Mouse (Mus musculus): ENCODE results near the gene Pcgf2. TPM values are rescaled to one million over a fixed set of nuclear protein-coding genes. Genes with fewer than 3 reads are reported as not detected.
"Not testable (repeated sequence)": the region's sequence is repeated elsewhere in the genome, so short reads cannot be mapped to it uniquely, and the experiment has no call there.

Gene Pcgf2
- polyA plus RNA-seq, 1 experiment from 2014 or later: 1.4 TPM

DNA sequence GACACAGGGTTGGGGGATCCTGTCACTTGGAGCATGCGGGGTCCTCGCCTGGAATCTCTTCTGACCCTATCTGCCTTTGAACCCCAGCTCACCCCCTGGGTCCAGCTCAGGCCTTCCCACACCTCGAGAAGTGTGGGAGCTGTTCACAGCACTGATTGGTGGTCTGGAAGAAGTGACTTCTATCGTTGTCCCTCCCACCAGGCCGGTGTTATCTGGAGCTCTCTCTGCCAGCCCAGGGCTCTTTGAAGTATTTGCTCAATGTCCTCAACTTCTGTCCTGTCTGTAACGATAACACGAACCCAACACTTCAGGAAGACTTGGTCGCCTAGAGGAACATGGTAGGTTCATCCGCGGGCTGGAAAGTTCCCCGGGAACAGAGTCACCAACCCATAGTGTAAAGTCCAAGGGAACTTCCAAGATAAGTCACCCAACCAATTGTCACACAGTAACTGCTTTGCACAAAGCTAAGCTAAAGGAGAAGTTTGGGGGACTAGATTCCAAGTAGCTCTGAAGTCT lies 41.5 kb downstream of the Pcgf2 start:
- Histone ChIP-seq H3K4me2 (peak overlapping the region; percentile 75), H3K4me1 (replicated peaks) (peaks cover 38% of the 10 kb centered on the region), H3K9ac (no peak overlapping the region), H3K27me3 (peaks cover 57% of the 10 kb centered on the region), H3K9me3 (replicated peaks) (no peaks in the 10 kb centered on the region), H3K4me3 (replicated peaks) (no peak overlapping the region), H3K36me3 (replicated peaks) (no peaks in the 10 kb centered on the region), H3K27ac (replicated peaks) (no peak overlapping the region)
- WGBS (ENCODE audit: insufficient replicate concordance): 37% methylated on average over 11 of the region's 11 CpGs
- ATAC-seq (ENCODE audit: insufficient read depth): no peak

DNA sequence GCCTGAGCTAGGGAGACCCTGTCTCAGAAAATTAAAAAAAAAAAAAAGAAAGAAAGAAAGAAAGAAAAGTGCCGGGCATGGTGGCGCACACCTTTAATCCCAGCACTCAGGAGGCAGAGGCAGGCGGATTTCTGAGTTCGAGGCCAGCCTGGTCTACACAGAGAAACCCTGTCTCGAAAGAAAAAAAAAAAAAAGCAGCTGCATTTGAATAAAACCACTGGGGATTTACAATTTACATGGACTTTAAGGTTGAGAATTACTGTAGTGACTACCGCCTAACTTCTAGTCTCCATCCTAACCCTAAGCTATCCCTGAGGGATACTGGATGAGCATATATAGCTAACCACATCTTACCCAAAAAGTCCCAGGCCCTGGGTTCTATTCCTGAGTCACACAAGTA lies 42.3 kb downstream of the Pcgf2 start:
- not testable (repeated sequence) for ATAC-seq (ENCODE audit: insufficient read depth)
- WGBS (ENCODE audit: insufficient replicate concordance): 69% methylated on average over 6 of the region's 6 CpGs
- peaks cover 48% of the 10 kb centered on the region for H3K27me3 ChIP-seq

DNA sequence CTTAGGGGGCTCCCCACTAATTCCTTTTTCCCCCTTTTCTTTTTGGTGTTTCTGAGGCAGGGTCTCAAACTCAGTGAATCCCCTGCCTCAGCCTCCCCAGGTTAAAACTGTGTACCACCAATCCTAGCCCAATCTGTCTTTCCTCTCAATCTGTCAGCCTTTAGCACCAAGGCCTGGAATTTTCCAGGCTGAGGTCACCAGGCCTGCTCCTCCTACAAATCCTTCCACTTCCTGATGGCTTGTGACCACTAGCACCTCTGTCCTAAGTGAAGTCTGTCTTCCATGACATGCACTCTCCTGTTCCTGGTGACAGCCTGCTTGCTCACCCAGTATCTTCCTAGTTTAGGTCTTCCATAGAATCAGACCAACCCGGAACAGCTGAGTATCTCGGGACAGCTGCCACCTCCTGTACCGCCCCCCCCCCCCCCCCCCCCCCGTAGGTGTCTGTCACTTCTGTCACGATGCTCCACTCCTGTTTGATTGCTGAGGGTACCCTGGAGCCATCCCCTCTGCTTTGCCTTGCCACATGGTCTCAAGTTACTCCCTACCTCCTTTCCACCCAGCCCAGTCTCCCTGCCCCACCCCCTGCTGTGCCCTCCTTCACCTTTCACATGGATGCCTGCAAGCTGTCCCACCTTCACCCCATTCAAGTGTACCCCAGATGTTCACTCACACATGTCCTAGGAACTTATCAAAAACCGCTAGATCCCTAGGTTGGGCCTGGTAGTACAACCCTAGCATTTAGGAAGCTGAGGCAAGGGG lies 42.9 kb downstream of the Pcgf2 start:
- Histone ChIP-seq H3K36me3 (replicated peaks) (no peaks in the 10 kb centered on the region), H3K4me2 (no peak overlapping the region), H3K27ac (replicated peaks) (no peak overlapping the region), H3K27me3 (peaks cover 42% of the 10 kb centered on the region), H3K9ac (no peak overlapping the region), H3K9me3 (replicated peaks) (no peaks in the 10 kb centered on the region), H3K4me3 (replicated peaks) (no peak overlapping the region), H3K4me1 (replicated peaks) (peaks cover 35% of the 10 kb centered on the region)
- ATAC-seq (ENCODE audit: insufficient read depth): no peak
- 40% methylated on average over 5 of the region's 6 CpGs for WGBS (ENCODE audit: insufficient replicate concordance)

More for the DNA sequence above, 42.3 kb downstream of the Pcgf2 start:
- H3K4me3 ChIP-seq (replicated peaks); H3K27ac ChIP-seq (replicated peaks); H3K9ac ChIP-seq; H3K4me2 ChIP-seq; H3K36me3 ChIP-seq (replicated peaks); H3K9me3 ChIP-seq (replicated peaks): not testable (repeated sequence)
- H3K4me1 ChIP-seq (replicated peaks): peaks cover 38% of the 10 kb centered on the region

DNA sequence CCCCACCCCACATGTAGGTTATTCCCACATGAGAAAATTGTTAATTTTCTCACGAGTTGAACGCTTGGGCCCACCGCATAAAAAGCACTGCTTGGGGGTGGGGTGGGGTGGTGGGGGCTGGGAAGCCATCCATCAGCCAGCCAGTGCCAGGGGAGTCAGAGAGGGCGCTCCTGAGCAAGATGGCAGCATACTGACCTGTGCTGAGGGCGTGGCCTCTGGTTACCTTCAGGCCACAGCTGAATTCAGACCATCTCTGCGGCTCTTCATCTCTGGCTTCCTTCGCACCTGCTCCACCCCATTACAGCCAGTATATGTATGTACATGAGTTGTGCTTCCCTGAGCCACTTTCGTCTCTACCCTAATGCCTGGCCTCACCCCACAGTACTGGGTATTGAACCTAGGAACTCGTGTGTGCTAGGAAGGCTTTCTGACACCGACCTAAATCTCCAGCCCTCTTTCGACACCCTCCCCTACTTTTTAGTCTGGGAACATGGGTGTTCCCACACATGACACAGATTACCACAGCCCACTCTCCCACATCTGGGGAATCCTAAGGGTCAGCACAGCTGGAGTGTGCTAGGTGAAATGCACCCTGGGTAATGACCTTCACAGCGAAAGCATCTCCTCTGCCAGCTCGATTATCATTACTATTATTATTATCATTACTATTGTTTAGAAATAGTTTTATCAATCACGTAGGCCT lies 43.9 kb downstream of the Pcgf2 start:
- Histone ChIP-seq H3K27ac (replicated peaks) (no peak overlapping the region), H3K27me3 (peaks cover 33% of the 10 kb centered on the region), H3K4me3 (replicated peaks) (no peak overlapping the region), H3K9ac (no peak overlapping the region), H3K4me2 (no peak overlapping the region), H3K9me3 (replicated peaks) (no peaks in the 10 kb centered on the region), H3K4me1 (replicated peaks) (peaks cover 26% of the 10 kb centered on the region), H3K36me3 (replicated peaks) (no peaks in the 10 kb centered on the region)
- ATAC-seq (ENCODE audit: insufficient read depth): no peak
- 72% methylated on average over 14 of the region's 14 CpGs for WGBS (ENCODE audit: insufficient replicate concordance)

DNA sequence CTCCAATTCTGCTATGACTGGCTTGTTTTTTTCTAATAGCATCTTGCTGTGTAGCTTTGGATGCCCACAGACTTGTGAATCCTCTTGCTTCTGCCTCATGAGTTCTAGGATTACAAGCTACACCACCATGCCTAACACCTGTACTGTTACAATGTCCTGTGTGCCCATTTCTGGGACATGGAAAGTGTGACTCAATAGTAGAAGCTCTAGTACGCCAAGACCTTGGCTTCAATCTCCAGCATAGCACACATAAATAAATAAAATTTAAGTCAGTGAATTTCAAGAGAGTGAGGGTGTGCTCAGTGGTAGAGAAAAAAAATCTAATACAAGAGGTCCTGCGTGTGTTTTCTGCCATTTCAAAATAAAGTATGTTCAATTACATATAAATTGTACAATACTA lies 46.1 kb downstream of the Pcgf2 start:
- Histone ChIP-seq H3K9me3 (replicated peaks) (no peaks in the 10 kb centered on the region), H3K4me1 (replicated peaks) (peaks cover 7% of the 10 kb centered on the region), H3K4me2 (no peak overlapping the region), H3K27ac (replicated peaks) (no peak overlapping the region), H3K36me3 (replicated peaks) (no peaks in the 10 kb centered on the region), H3K9ac (no peak overlapping the region), H3K27me3 (peaks cover 16% of the 10 kb centered on the region), H3K4me3 (replicated peaks) (no peak overlapping the region)
- ATAC-seq (ENCODE audit: insufficient read depth): no peak
- 56% methylated on average over 2 of the region's 2 CpGs for WGBS (ENCODE audit: insufficient replicate concordance)

DNA sequence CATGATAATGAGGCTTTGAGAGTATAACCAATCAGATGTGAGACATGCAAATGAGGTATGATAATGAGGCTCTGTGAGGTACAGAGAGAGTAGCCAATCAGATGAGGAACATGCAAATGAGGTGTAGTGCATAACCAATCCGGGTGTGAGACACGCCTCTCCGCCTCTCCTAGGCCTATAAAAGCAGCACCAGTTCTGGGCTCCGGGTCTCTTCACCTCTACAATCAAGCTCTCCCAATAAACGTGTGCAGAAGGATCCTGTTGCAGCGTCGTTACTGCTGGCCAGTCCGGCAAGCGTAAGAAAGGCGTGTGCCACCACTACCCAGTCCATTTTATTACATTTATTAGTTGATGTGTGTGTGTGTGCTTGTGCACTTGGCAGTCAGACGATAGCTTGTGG lies 46.9 kb downstream of the Pcgf2 start:
- not testable (repeated sequence) for H3K4me1 ChIP-seq (replicated peaks); H3K27me3 ChIP-seq; H3K9ac ChIP-seq; H3K4me3 ChIP-seq (replicated peaks); H3K9me3 ChIP-seq (replicated peaks); ATAC-seq (ENCODE audit: insufficient read depth); H3K36me3 ChIP-seq (replicated peaks); H3K4me2 ChIP-seq; H3K27ac ChIP-seq (replicated peaks)
- 83% methylated on average over 11 of the region's 11 CpGs for WGBS (ENCODE audit: insufficient replicate concordance)

DNA sequence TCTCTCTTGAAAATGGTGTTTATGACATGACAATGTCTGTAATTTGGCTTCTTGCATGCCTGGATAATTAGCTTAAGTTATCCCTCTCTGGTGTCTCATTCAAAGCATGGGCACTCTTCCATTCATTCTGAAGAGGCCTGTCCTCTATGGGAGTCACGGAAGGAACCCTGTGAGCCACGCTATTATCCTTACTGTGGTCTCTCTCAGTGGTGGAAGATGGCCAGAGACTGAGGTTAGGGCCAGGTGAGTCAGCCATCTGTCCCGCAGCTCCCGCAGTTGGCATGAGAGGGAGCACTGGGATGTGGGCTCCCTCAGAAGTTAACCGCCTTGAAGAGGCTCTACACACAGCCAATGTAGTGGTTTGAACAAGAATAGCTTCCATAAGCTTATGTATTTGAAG lies 50.0 kb downstream of the Pcgf2 start:
- no peak overlapping the region for H3K4me2 ChIP-seq
- H3K9me3 ChIP-seq (replicated peaks): no peaks in the 10 kb centered on the region
- H3K27me3 ChIP-seq: peaks cover 5% of the 10 kb centered on the region; the same call in 1 of the 2 replicates
- WGBS (ENCODE audit: insufficient replicate concordance): 65% methylated on average over 5 of the region's 5 CpGs
- no peaks in the 10 kb centered on the region for H3K36me3 ChIP-seq (replicated peaks)
- H3K4me3 ChIP-seq (replicated peaks): no peak overlapping the region
- H3K9ac ChIP-seq: no peak overlapping the region
- no peaks in the 10 kb centered on the region for H3K4me1 ChIP-seq (replicated peaks)
- H3K27ac ChIP-seq (replicated peaks): no peak overlapping the region
- no peak for ATAC-seq (ENCODE audit: insufficient read depth)

DNA sequence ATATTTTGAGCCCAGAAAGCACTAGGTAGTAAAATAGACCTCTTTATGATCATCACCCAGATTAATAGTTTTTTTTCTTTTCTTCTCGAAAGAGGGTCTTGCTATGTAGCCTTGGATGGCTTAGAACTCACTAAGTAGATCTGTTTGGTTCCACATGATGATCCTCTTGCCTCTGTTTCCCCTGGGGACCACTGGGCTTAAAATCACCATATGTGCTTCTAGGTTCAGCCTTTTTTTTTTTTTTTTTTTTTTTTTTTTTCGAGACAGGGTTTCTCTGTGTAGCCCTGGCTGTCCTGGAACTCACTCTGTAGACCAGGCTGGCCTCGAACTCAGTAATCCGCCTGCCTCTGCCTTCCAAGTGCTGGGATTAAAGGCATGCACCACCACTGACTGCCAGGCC lies 51.8 kb downstream of the Pcgf2 start:
- H3K4me3 ChIP-seq (replicated peaks); H3K36me3 ChIP-seq (replicated peaks); H3K4me2 ChIP-seq; H3K27me3 ChIP-seq; H3K27ac ChIP-seq (replicated peaks); H3K4me1 ChIP-seq (replicated peaks); H3K9me3 ChIP-seq (replicated peaks); H3K9ac ChIP-seq; ATAC-seq (ENCODE audit: insufficient read depth): not testable (repeated sequence)
- WGBS (ENCODE audit: insufficient replicate concordance): 61% methylated on average over 4 of the region's 4 CpGs

DNA sequence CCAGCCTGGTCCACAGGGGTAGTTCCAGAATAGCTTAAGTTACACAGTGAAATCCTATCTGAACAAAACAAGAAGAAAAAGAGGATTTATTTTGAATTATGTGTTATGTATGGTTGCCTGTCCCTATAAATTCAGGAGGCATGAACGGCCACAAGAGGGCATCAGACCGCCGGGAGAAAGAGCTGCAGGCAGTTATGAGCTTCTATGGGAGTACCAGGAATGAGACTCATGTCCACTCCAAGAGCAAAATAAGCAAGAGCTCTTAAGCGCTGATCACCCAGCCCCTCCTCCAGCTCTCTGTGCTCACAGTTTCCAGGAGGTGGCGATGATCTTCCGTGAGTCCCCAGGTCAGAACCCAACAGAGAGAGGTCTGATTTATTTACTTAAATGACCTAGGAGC lies 55.5 kb downstream of the Pcgf2 start:
- H3K27ac ChIP-seq (replicated peaks): no peak overlapping the region
- H3K27me3 ChIP-seq: no peaks in the 10 kb centered on the region
- no peak overlapping the region for H3K9ac ChIP-seq
- no peak overlapping the region for H3K4me3 ChIP-seq (replicated peaks)
- no peaks in the 10 kb centered on the region for H3K4me1 ChIP-seq (replicated peaks)
- no peak overlapping the region for H3K4me2 ChIP-seq
- 3% methylated on average over 6 of the region's 6 CpGs for WGBS (ENCODE audit: insufficient replicate concordance)
- no peak for ATAC-seq (ENCODE audit: insufficient read depth)
- no peaks in the 10 kb centered on the region for H3K36me3 ChIP-seq (replicated peaks)
- H3K9me3 ChIP-seq (replicated peaks): no peaks in the 10 kb centered on the region

DNA sequence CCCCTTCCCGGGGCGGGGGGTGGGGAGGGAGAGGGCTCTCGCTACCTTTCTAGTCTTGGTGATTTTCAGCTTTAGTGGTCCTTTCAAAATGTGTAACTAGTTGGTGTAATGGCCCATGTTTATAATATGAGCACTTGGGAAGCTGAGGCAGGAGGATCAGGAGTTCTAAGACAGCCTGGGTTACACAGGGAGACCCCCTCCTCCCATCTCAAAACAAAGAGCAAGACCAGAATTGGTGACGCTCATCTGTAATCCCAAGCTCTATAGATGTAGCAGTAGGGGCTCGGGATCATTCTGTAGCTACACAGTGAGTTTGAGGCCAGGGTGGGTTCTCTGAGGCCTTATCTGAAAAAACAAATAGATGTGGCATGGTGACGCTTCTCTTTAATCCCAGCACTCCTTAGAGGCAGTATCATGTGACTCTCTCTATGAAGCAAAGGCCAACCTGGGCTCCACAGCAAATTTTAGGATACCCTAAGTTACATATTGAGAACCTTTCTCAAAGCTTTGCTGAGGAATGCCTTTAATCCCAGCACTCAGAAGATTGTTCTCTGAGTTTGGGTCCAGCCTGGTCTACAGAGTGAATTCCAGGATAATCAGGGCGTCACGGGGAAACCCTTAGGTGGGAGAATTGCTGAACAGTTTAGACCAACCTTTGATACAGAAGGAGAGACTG lies 56.8 kb downstream of the Pcgf2 start:
- no peak overlapping the region for H3K9ac ChIP-seq
- no peaks in the 10 kb centered on the region for H3K36me3 ChIP-seq (replicated peaks)
- H3K4me2 ChIP-seq: no peak overlapping the region
- ATAC-seq (ENCODE audit: insufficient read depth): no peak
- H3K27ac ChIP-seq (replicated peaks): no peak overlapping the region
- H3K4me1 ChIP-seq (replicated peaks): no peaks in the 10 kb centered on the region
- H3K4me3 ChIP-seq (replicated peaks): no peak overlapping the region
- H3K27me3 ChIP-seq: no peaks in the 10 kb centered on the region
- no peaks in the 10 kb centered on the region for H3K9me3 ChIP-seq (replicated peaks)
- 59% methylated on average over 8 of the region's 8 CpGs for WGBS (ENCODE audit: insufficient replicate concordance)

DNA sequence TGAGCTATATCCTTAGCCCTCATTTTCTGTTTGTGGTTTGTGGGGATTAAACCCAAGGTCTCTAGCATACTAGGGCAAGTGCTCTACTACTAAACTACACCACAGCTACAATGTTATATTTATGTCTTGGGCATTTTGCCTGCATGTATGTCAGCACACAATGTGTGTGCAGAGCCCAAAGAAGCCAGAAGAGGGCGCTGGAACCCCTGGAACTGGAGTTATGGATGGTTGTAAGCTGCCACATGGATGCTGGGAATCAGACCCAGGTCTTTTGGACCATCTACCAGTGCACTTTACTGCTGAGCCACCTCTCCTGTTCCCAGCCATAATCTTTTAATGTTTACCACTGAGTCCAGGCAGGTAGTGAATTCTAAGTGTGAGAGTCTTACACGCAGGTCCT lies 57.6 kb downstream of the Pcgf2 start:
- ATAC-seq (ENCODE audit: insufficient read depth): no peak
- H3K9me3 ChIP-seq (replicated peaks): no peaks in the 10 kb centered on the region
- H3K4me2 ChIP-seq: no peak overlapping the region
- WGBS (ENCODE audit: insufficient replicate concordance): 35% methylated on average over 2 of the region's 2 CpGs
- no peaks in the 10 kb centered on the region for H3K27me3 ChIP-seq
- H3K4me3 ChIP-seq (replicated peaks): no peak overlapping the region
- H3K4me1 ChIP-seq (replicated peaks): no peaks in the 10 kb centered on the region
- H3K9ac ChIP-seq: no peak overlapping the region
- H3K27ac ChIP-seq (replicated peaks): no peak overlapping the region
- no peaks in the 10 kb centered on the region for H3K36me3 ChIP-seq (replicated peaks)

Data from liver, embryonic 15.5 days (tissue).